Mouse (Mus musculus) liver, postnatal 0 days (tissue): ENCODE measurements around the gene Mosmo.

Experiments
- CTCF ChIP-seq: sonication (generic); IDR thresholded peaks from 2 replicates; pipeline ENCODE4 v1.5.1; 2016; ENCODE audit warnings: antibody characterized with exemption, low read depth
- EP300 ChIP-seq: IDR thresholded peaks from 2 replicates; pipeline ENCODE4 v1.6.1; 2016; ENCODE audit warnings: antibody characterized with exemption, low read depth, mild to moderate bottlenecking

DNA sequence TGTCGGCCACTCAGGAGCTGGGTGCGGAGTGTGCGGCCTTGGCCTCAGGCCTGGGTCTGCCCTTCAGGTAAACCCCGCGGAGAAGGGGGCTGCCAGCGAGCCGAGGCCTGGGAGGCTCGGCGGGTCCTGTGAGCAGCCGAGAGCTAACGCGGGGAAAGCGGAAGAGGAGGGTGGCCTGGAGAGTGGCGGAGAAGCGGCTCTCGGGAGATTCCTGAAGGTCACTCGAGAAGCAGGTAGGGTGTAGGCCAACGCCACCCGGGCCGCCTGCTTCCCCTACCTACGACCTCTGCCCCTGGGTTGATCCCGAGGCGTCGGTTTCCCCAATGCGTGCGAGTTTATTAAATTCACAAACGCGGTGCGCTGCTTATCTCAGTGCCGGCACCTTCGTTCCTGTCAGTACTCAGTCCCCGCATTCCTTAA lies 42.0 kb upstream of the Mosmo start:
- TF ChIP-seq EP300 (no peak), CTCF (no peak)
